Mouse (Mus musculus) lung, embryonic 15.5 days (tissue): ENCODE results near the gene Gclc. TPM values are rescaled to one million over a fixed set of nuclear protein-coding genes. Genes with fewer than 3 reads are reported as not detected.

Source experiments
- ATAC-seq: fragments of 200-750 bp; cut with Nextera tagmentation; 2 replicates; pipeline ENCODE4 v1.8.0; 2017; ENCODE audit warnings: moderate number of reproducible peaks, borderline replicate concordance; ENCODE audit not compliant: low FRiP score, low TSS enrichment; ENCODE audit errors: extremely low read depth
- H3K27ac ChIP-seq: fragments of 300-500 bp; sonication (generic); 2 replicates; pipeline ENCODE4 v1.5.1; 2015; ENCODE audit warnings: moderate library complexity, mild to moderate bottlenecking, inconsistent platforms
- H3K27me3 ChIP-seq: fragments of 300-500 bp; sonication (generic); 2 replicates; pipeline ENCODE4 v1.6.1; 2015; ENCODE audit warnings: inconsistent platforms
- H3K36me3 ChIP-seq: fragments of 300-500 bp; sonication (generic); 2 replicates; pipeline ENCODE4 v1.6.1; 2015; ENCODE audit warnings: inconsistent platforms
- H3K4me1 ChIP-seq: fragments of 300-500 bp; sonication (generic); 2 replicates; pipeline ENCODE4 v1.6.1; 2015; ENCODE audit warnings: inconsistent platforms
- H3K4me2 ChIP-seq: fragments of 300-500 bp; sonication (generic); 2 replicates; pipeline ENCODE4 v1.6.1; 2015; ENCODE audit warnings: inconsistent platforms, mild to moderate bottlenecking, moderate library complexity
- H3K4me3 ChIP-seq: fragments of 300-500 bp; sonication (generic); 2 replicates; pipeline ENCODE4 v1.5.1; 2015; ENCODE audit warnings: mild to moderate bottlenecking, inconsistent platforms
- H3K9ac ChIP-seq: fragments of 300-500 bp; sonication (generic); 2 replicates; pipeline ENCODE4 v1.6.1; 2015; ENCODE audit warnings: inconsistent platforms
- H3K9me3 ChIP-seq: fragments of 300-500 bp; sonication (generic); 2 replicates; pipeline ENCODE4 v1.6.1; 2016; ENCODE audit warnings: inconsistent platforms
- WGBS: fragments of 180-500 bp; shearing (Covaris S2); methylation state at CpG from one replicate; pipeline ENCODE4 v1.1.7; 2015; 5-methylcytosine and 5-hydroxymethylcytosine counted together
- polyA plus RNA-seq: library from polyadenylated mRNA; unstranded; fragments of >200 nt; fragmentation: Nextera tagmentation; extraction: Ambion mirVana; gene quantifications from 2 replicates; pipeline ENCODE4 v1.2.1, GENCODE M21; 2015

Gene Gclc
- polyA plus RNA-seq, 1 experiment from 2014 or later: 19.8 TPM

- Histone ChIP-seq H3K27ac (no peak overlapping the region), H3K4me2 (no peak overlapping the region), H3K27me3 (no peaks in the 10 kb centered on the region), H3K4me3 (no peak overlapping the region), H3K9me3 (no peaks in the 10 kb centered on the region), H3K9ac (no peak overlapping the region), H3K36me3 (peaks cover 3% of the 10 kb centered on the region; the same call in 1 of the 2 replicates), H3K4me1 (no peaks in the 10 kb centered on the region)
- 73% methylated on average over 5 of the region's 5 CpGs for WGBS
- ATAC-seq: no peak
Observed at GRCm38 (mm10) chr9:77771330-77771729, 17.0 kb downstream of the Gclc start.

DNA sequence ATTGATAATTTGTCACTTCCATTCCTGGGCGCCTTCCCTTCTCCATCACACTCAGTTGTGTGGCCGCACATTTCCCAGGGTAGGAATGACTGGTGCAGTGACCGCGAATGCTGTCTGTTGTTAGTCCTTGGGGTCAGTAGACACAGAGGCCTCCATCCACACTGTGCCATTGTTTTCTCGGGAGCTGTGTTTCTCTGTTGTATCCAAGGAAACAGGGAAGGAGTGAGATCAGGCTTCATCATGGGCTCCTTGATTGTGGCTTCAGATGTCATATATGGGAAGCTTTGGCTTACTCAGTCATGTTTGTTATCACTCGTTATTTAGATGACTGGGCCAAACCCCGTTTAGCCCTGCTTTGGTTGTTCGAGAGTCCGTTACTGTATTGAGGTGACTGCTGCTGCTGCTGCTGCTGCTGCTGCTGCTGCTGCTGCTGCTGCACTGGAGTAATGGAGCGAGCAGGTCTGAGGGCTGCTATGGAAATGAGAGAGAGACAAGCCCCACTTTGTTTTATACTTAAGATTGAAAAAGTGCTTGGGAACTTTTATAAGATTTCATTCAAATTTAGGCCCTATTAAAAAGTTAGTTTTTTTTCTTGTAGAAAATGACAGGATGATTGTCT, 17.5 kb downstream of the Gclc start:
- no peak overlapping the region for H3K4me2 ChIP-seq
- no peaks in the 10 kb centered on the region for H3K27me3 ChIP-seq
- H3K36me3 ChIP-seq: peaks cover 6% of the 10 kb centered on the region; the same call in 1 of the 2 replicates
- ATAC-seq: no peak
- WGBS: 73% methylated on average over 10 of the region's 10 CpGs
- H3K27ac ChIP-seq: no peak overlapping the region
- H3K9me3 ChIP-seq: no peaks in the 10 kb centered on the region
- no peak overlapping the region for H3K4me3 ChIP-seq
- H3K9ac ChIP-seq: no peak overlapping the region
- no peaks in the 10 kb centered on the region for H3K4me1 ChIP-seq

DNA sequence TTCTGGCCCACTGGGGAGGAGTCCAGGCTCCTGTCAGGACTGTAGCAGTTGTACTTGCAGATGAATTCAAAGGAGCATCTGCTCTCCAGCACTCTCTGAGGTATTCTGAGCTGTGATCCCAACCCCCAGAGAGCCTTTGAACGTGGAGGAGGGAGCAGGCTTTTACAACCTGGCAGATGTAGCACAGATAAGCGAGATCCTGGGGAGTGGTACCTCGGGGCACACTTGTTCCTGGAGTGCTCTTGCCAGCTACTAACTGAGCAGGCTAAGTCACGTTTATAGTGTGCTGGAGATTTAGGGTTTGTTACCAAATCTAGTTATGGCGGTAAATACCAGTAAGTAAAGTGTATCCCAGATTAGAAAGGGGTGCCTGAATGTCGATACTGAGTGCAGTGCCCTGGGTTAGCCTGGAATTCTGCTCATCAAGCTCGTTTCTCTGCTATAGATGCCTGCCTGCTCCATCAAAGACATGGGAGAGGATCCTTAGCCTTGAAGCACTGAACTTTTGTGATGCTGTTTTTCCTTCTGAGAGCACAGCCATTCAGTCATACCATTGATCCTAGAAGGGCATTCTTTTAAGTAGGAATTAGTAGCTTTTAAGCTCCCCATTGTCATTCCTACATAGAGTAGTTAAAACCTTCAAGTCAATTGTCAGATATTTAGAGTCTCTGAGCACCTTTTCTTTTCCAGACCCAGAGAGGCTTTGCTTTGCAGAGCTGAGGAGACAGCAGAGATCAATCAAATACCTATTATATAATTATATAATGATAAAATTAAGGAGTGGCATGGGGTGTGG, 22.6 kb downstream of the Gclc start:
- WGBS: 62% methylated on average over 7 of the region's 7 CpGs
- Histone ChIP-seq H3K9ac (no peak overlapping the region), H3K4me2 (no peak overlapping the region), H3K9me3 (no peaks in the 10 kb centered on the region), H3K4me3 (no peak overlapping the region), H3K4me1 (peaks cover 12% of the 10 kb centered on the region; the same call in 1 of the 2 replicates), H3K27ac (no peak overlapping the region), H3K36me3 (peaks cover 23% of the 10 kb centered on the region; the same call in 1 of the 2 replicates), H3K27me3 (no peaks in the 10 kb centered on the region)
- no peak for ATAC-seq

DNA sequence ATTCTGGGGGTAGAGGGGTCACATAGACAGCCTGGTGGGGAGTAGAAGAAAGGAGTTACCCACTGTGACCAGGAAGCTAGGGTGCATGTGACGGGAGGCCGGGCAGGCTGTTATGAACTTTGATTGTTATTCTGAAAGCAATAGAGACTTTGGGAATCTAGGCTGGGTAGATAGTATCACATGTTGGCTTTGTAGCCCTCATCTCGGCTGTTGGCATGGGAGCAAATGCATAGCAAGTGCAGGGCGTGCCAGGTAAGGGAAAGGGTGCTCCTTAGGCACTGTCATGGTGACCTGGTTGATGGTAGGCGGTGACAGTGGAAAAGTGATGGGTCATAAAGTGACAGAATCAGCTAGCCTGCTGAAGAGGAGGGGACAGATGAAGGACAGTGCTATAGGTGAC, 23.3 kb downstream of the Gclc start:
- no peak for ATAC-seq
- H3K9me3 ChIP-seq: no peaks in the 10 kb centered on the region
- 94% methylated on average over 5 of the region's 5 CpGs for WGBS
- no peaks in the 10 kb centered on the region for H3K27me3 ChIP-seq
- no peak overlapping the region for H3K4me3 ChIP-seq
- no peak overlapping the region for H3K9ac ChIP-seq
- H3K36me3 ChIP-seq: peaks cover 23% of the 10 kb centered on the region; the same call in 1 of the 2 replicates
- H3K4me1 ChIP-seq: peaks cover 12% of the 10 kb centered on the region
- H3K27ac ChIP-seq: no peak overlapping the region
- no peak overlapping the region for H3K4me2 ChIP-seq

DNA sequence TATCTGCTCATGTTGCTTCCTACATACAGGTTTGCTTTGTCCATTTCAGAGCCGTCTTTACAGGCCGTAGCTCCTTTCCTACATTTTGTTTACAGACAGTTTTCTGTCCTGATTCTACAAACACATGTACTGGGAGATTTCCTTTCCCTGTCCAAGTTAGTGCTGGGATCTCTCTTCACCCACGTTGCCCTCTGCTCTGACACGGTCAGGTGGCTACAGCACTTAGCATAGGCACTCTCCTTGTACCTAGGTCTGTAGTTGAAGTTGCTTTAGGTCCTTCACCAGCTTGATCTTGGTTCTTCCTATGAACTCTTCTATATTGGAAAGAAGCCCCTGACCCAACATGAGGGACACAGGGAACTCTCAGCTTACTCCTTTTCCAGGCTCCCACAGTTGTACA, 25.4 kb downstream of the Gclc start:
- 89% methylated on average over 4 of the region's 4 CpGs for WGBS
- Histone ChIP-seq H3K27ac (no peak overlapping the region), H3K4me3 (no peak overlapping the region), H3K27me3 (no peaks in the 10 kb centered on the region), H3K9me3 (no peaks in the 10 kb centered on the region), H3K36me3 (peaks cover 24% of the 10 kb centered on the region; the same call in 1 of the 2 replicates), H3K4me1 (peaks cover 17% of the 10 kb centered on the region), H3K4me2 (no peak overlapping the region), H3K9ac (no peak overlapping the region)
- no peak for ATAC-seq

DNA sequence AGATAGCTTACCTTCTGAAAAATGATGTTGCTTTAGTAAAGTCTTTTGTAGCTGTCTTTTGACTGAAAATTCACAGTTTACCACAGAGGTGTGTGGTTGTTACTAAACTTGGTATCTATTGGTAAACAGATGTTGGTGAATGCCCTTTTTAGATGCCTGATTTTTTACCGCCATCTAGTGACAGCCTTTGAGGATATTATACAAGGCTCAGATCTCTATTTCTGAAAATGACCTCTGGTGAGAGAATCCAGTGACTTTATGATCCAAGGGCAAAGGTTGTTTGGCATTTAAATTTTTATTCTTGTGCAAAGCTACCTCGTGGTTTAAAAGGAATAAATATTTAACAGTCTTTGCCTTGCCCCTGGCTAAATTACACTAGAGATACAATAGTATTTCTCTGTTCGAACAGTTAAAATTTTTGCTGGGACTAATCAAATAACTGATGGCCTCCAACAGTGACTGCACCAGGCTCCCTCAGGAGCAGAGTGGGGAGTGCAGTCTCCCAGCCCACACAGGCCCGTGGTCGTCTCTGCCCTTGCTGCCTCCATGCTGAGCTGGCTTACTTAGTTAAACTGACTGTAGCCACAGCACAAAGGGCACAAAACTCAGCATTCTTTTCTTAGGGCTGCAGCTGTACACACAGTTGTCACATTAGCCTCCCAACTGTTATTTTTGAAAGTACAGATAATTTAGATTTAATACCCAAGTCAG, 27.3 kb downstream of the Gclc start:
- Histone ChIP-seq H3K4me3 (no peak overlapping the region), H3K9me3 (no peaks in the 10 kb centered on the region), H3K27me3 (no peaks in the 10 kb centered on the region), H3K27ac (peak overlapping the region; percentile 88), H3K4me2 (no peak overlapping the region), H3K4me1 (peaks cover 17% of the 10 kb centered on the region), H3K36me3 (peaks cover 37% of the 10 kb centered on the region; the same call in 1 of the 2 replicates), H3K9ac (no peak overlapping the region)
- WGBS: 28% methylated on average over 5 of the region's 5 CpGs
- ATAC-seq: no peak

DNA sequence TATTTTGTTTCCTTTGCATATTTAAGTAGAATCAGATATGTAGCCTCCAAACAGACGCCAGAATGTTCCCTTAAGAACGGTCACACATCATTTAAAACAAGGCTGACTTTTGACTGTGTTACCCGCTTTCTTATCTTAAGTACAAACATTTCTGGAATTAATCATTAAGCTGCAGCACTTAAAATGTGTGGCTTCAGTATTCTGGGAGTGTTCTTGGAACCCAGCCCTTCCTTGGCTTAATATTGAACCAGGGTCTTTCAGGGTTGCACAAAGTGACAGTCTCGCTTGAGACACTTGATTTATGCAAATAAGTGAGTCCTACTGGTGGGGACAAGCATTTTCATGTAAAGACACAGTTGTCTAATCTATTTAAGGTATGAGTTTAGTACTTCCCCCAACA, 27.9 kb downstream of the Gclc start:
- Histone ChIP-seq H3K4me2 (no peak overlapping the region), H3K9me3 (no peaks in the 10 kb centered on the region), H3K4me3 (no peak overlapping the region), H3K27me3 (no peaks in the 10 kb centered on the region), H3K9ac (no peak overlapping the region), H3K4me1 (peaks cover 17% of the 10 kb centered on the region), H3K27ac (peak overlapping the region; percentile 88), H3K36me3 (peaks cover 42% of the 10 kb centered on the region; the same call in 1 of the 2 replicates)
- ATAC-seq: 0 out of 2 replicates have a peak, but pooled peaks have one; percentile 37
- 19% methylated on average over 4 of the region's 4 CpGs for WGBS

- no peak for ATAC-seq
- Histone ChIP-seq H3K36me3 (peaks cover 40% of the 10 kb centered on the region; the same call in 1 of the 2 replicates), H3K9me3 (no peaks in the 10 kb centered on the region), H3K4me1 (peaks cover 17% of the 10 kb centered on the region), H3K4me2 (no peak overlapping the region), H3K9ac (no peak overlapping the region), H3K27ac (peak overlapping the region; percentile 88; the same call in 1 of the 2 replicates), H3K27me3 (no peaks in the 10 kb centered on the region), H3K4me3 (no peak overlapping the region)
- 79% methylated on average over 13 of the region's 13 CpGs for WGBS
Observed at GRCm38 (mm10) chr9:77783006-77783405, 28.7 kb downstream of the Gclc start.

- 78% methylated on average over 8 of the region's 8 CpGs for WGBS
- Histone ChIP-seq H3K4me3 (no peak overlapping the region), H3K27ac (no peak overlapping the region), H3K4me2 (no peak overlapping the region), H3K9ac (no peak overlapping the region), H3K4me1 (peaks cover 17% of the 10 kb centered on the region), H3K9me3 (no peaks in the 10 kb centered on the region), H3K27me3 (no peaks in the 10 kb centered on the region), H3K36me3 (peaks cover 42% of the 10 kb centered on the region; the same call in 1 of the 2 replicates)
- no peak for ATAC-seq
Observed at GRCm38 (mm10) chr9:77785466-77785865, 31.1 kb downstream of the Gclc start.

DNA sequence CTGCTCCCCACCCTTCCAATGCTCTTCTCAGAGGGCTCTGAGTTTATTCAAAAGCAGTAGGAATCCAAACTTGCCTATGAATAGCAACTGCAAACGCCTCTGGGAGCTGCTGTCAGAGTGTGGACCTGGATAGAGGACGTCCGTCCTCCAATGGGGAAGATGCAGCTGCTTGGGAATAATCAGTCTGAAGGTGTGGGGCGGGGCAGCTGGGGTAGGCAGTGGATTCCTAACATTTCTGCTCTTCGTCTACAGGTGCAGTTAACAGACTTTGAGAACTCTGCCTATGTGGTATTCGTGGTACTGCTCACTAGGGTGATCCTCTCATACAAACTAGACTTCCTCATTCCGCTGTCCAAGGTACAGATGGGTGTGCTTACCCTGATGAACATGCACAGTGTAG, 33.6 kb downstream of the Gclc start:
- no peak overlapping the region for H3K4me2 ChIP-seq
- H3K27ac ChIP-seq: no peak overlapping the region
- no peaks in the 10 kb centered on the region for H3K27me3 ChIP-seq
- 84% methylated on average over 7 of the region's 7 CpGs for WGBS
- no peak overlapping the region for H3K4me3 ChIP-seq
- peaks cover 2% of the 10 kb centered on the region; the same call in 1 of the 2 replicates for H3K4me1 ChIP-seq
- no peaks in the 10 kb centered on the region for H3K9me3 ChIP-seq
- H3K9ac ChIP-seq: no peak overlapping the region
- no peak for ATAC-seq
- peaks cover 52% of the 10 kb centered on the region for H3K36me3 ChIP-seq

DNA sequence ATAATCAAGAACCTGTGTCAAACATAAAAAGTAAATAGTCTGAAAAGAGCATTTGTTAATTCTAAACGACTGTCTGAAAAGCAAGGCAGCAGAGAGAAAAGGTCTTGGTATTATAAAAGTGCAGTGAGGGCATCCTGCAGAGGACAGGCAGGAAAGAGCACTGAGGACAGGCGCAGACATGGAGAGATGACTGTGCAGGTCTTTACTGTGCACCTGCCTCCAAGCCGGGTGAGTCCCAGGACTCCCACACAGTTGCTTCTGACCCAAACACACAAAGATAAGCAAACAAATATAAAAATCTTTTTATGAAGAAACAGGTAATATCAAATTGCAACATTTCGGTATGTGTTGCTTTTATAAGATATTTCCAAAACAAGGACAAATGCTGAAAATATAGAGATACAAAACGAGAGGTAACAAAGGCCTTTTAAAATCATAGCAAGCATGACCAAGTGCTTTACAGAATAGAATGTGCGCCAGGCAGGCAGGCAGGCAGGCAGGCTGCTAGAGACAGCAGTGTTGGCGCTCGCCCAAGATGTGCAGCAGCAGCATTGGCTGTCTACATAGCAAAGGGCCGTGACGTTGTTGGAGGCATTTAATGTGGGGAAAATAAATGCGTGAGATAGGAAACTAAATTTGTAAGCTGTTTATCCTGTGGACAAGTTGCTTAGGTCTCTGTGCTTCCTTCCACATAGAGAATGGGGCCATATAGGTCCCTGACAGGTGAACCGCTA, 35.4 kb downstream of the Gclc start:
- no peak overlapping the region for H3K27ac ChIP-seq
- ATAC-seq: no peak
- H3K4me1 ChIP-seq: no peaks in the 10 kb centered on the region
- peaks cover 62% of the 10 kb centered on the region for H3K36me3 ChIP-seq
- H3K27me3 ChIP-seq: no peaks in the 10 kb centered on the region
- H3K9ac ChIP-seq: no peak overlapping the region
- H3K9me3 ChIP-seq: no peaks in the 10 kb centered on the region
- no peak overlapping the region for H3K4me2 ChIP-seq
- WGBS: 68% methylated on average over 12 of the region's 12 CpGs
- no peak overlapping the region for H3K4me3 ChIP-seq
